Mouse (Mus musculus): ENCODE results near the gene Gm10644. TPM values are rescaled to one million over a fixed set of nuclear protein-coding genes. Genes with fewer than 3 reads are reported as not detected.

Gm10644 gene
- polyA plus RNA-seq, 1 experiment from 2014 or later, result 0.63 TPM

DNA sequence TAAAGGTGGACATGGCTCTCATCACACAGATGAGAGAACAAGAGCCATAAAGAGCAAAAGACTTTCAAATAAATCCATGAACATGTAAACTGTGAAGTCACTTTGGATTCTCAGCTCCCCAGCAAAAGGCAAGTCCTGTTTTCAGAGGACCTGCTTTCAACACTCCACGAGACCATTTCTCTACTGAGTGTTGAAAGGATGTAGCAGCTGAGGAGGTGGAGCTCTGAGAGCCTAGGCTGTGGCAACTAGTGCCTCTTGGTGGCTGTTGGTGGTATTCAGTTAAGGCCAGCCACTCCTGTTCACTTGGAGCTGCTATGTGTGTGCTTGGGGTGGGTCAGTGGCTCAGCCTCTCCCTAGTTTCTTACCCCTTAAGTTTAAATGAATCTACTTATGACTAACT lies 1.8 kb upstream of the Gm10644 start:
- Histone ChIP-seq H3K36me3 (no peaks in the 10 kb centered on the region), H3K27me3 (no peaks in the 10 kb centered on the region), H3K4me2 (peak overlapping the region; percentile 96), H3K9me3 (no peaks in the 10 kb centered on the region), H3K4me3 (peak overlapping the region; percentile 72; the same call in 1 of the 2 replicates), H3K9ac (peak overlapping the region; percentile 49; the same call in 1 of the 2 replicates), H3K27ac (no peak overlapping the region), H3K4me1 (peaks cover 17% of the 10 kb centered on the region)
- ATAC-seq (ENCODE audit: insufficient number of reproducible peaks, insufficient read depth, low FRiP score, low TSS enrichment, low read depth), result no peak
- 36% methylated on average over 1 of the region's 1 CpGs for WGBS

DNA sequence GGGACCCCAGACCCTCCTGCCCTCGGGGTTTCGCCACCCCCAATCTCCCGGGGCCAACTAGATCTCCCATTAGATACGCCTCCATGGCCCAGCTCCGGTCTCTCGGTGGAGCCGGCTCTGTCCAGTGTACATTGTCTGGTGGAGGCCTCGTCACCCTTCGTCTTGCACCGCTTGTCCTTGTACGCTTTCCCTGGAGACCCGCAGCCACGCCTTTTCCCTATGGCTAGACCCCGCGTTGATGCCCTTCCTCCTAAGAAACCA lies 883 bp upstream of the Gm10644 start:
- WGBS, result under 1% methylated on average over 15 of the region's 15 CpGs
- peak overlapping the region; percentile 72 for H3K4me3 ChIP-seq
- H3K4me1 ChIP-seq, result peaks cover 17% of the 10 kb centered on the region
- no peaks in the 10 kb centered on the region for H3K36me3 ChIP-seq
- peak overlapping the region; percentile 96 for H3K4me2 ChIP-seq
- H3K27ac ChIP-seq, result 0 out of 2 replicates have a peak overlapping the region, but pooled peaks have one; percentile 7
- H3K9ac ChIP-seq, result peak overlapping the region; percentile 73
- no peaks in the 10 kb centered on the region for H3K9me3 ChIP-seq
- no peak for ATAC-seq (ENCODE audit: insufficient number of reproducible peaks, insufficient read depth, low FRiP score, low TSS enrichment, low read depth)
- no peaks in the 10 kb centered on the region for H3K27me3 ChIP-seq

DNA sequence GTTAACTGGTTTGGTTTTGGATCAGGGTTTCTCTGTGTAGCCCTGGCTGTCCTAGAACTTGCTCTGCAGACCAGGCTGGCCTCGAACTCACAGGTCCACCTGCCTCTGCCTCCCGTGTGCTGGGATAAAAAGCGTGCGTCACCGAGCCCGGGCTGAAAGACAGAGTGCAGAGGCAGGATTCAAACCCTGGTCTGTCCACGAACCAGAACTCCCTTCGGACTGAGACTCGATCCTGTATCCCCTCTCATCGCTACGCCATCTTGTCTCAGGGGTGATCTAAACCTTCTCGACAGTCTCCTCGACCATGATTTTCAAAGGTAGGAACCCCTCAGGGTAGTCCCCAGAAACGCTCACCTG lies 278 bp downstream of the Gm10644 start:
- Histone ChIP-seq H3K4me1 (peaks cover 17% of the 10 kb centered on the region), H3K27ac (peak overlapping the region; percentile 48; the same call in 1 of the 2 replicates), H3K9me3 (no peaks in the 10 kb centered on the region), H3K4me2 (peak overlapping the region; percentile 96), H3K4me3 (peak overlapping the region; percentile 72), H3K27me3 (no peaks in the 10 kb centered on the region), H3K9ac (peak overlapping the region; percentile 65), H3K36me3 (no peaks in the 10 kb centered on the region)
- ATAC-seq (ENCODE audit: insufficient number of reproducible peaks, insufficient read depth, low FRiP score, low TSS enrichment, low read depth), result no peak
- 1% methylated on average over 14 of the region's 14 CpGs for WGBS

DNA sequence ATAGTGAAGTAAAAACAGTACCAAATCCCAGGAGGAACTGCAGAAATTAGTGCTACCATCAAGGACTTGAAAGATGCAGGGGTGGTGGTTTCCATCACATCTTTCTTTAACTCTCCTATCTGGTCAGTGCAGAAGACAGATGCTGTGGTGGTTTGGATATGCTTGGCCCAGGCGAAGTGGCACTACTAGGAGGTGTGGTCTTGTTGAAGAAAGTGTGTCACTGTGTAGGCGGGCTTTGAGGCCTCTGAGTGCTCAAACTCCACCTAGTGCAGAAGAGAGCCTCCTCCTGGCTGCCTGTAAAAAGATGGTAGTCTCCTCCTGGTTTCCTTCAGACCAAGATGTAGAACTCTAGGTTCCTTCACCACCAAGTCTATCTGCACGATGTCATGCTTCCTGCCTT lies 9.5 kb downstream of the Gm10644 start:
- no peak overlapping the region for H3K4me2 ChIP-seq
- no peaks in the 10 kb centered on the region for H3K9me3 ChIP-seq
- no peaks in the 10 kb centered on the region for H3K4me1 ChIP-seq
- no peak overlapping the region for H3K9ac ChIP-seq
- no peak overlapping the region for H3K27ac ChIP-seq
- H3K36me3 ChIP-seq, result no peaks in the 10 kb centered on the region
- WGBS, result 76% methylated on average over 3 of the region's 3 CpGs
- no peaks in the 10 kb centered on the region for H3K27me3 ChIP-seq
- ATAC-seq (ENCODE audit: insufficient number of reproducible peaks, insufficient read depth, low FRiP score, low TSS enrichment, low read depth), result no peak
- no peak overlapping the region for H3K4me3 ChIP-seq

DNA sequence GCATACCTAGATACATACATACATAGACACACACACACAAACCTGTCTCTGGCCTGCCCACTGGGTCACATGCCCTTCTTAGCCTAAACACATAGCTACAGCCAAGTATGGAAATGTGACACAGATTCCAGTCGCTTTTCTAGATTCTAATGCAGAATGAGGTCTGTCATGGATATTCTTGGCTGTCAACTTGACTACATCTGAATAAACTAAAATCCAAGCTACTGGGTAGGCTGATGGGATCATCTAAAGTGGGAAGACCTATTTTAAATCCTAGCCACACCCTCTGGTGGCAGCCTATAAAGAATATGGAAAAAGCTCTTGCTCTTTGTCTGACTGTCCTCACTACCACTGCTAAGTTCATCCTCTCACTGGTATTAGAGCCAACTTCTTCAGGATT lies 12.6 kb downstream of the Gm10644 start:
- H3K9ac ChIP-seq, result no peak overlapping the region
- no peak overlapping the region for H3K4me3 ChIP-seq
- peaks cover 30% of the 10 kb centered on the region for H3K36me3 ChIP-seq
- no peaks in the 10 kb centered on the region for H3K9me3 ChIP-seq
- no peak overlapping the region for H3K27ac ChIP-seq
- WGBS, result 90% methylated on average over 1 of the region's 1 CpGs
- no peak for ATAC-seq (ENCODE audit: insufficient number of reproducible peaks, insufficient read depth, low FRiP score, low TSS enrichment, low read depth)
- no peak overlapping the region for H3K4me2 ChIP-seq
- H3K4me1 ChIP-seq, result no peaks in the 10 kb centered on the region
- no peaks in the 10 kb centered on the region for H3K27me3 ChIP-seq

DNA sequence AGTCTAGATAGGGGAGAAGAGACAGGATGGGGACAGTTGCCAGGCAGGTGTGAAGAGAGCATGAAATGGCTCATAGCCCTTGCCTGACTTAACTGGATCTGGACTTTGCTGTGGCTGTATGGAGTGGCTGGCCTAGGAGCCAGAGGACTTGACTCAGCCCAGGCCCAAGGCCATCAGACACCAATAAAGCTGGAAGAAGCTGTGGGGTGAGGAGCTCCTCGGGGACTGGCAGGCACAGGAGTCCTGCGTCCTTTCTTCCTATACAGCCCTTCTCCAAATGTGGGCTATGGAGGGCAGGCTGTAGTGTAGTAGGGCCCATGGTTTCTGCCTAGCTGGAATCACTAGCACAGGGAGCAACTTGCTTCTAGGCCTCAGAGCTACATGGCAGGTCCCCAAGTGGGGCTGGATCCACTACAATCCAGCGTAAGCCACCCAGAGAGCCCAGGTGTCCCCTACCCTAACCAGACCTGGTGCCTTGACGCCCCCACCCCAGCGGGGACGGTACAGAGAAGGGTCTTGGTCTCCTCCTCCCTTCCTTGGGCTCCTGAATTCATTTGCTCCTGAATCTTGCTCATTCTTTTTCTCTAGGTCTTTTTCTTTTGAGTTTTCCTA lies 13.8 kb downstream of the Gm10644 start:
- no peaks in the 10 kb centered on the region for H3K27me3 ChIP-seq
- no peak overlapping the region for H3K4me2 ChIP-seq
- H3K4me3 ChIP-seq, result no peak overlapping the region
- H3K9ac ChIP-seq, result 0 out of 2 replicates have a peak overlapping the region, but pooled peaks have one; percentile 3
- no peaks in the 10 kb centered on the region for H3K4me1 ChIP-seq
- 85% methylated on average over 6 of the region's 6 CpGs for WGBS
- H3K9me3 ChIP-seq, result no peaks in the 10 kb centered on the region
- no peak overlapping the region for H3K27ac ChIP-seq
- ATAC-seq (ENCODE audit: insufficient number of reproducible peaks, insufficient read depth, low FRiP score, low TSS enrichment, low read depth), result no peak
- peaks cover 43% of the 10 kb centered on the region for H3K36me3 ChIP-seq

DNA sequence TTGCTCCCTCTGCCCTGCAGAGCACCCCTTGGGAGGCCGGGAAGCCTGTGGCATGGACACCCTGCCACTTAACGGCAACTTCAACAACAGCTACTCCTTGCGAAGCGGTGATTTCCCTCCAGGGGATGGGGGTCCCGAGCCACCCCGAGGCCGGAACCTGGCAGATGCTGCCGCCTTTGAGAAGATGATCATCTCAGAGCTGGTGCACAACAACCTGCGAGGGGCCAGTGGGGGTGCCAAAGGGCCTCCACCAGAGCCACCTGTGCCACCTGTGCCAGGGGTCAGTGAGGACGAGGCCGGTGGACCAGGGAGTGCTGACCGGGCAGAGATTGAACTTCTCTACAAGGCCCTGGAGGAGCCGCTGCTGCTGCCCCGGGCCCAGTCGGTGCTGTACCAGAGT lies 16.7 kb downstream of the Gm10644 start:
- Histone ChIP-seq H3K27me3 (no peaks in the 10 kb centered on the region), H3K9me3 (no peaks in the 10 kb centered on the region), H3K27ac (no peak overlapping the region), H3K4me3 (no peak overlapping the region), H3K9ac (no peak overlapping the region), H3K4me2 (no peak overlapping the region), H3K36me3 (peaks cover 71% of the 10 kb centered on the region), H3K4me1 (no peaks in the 10 kb centered on the region)
- 90% methylated on average over 15 of the region's 15 CpGs for WGBS
- no peak for ATAC-seq (ENCODE audit: insufficient number of reproducible peaks, insufficient read depth, low FRiP score, low TSS enrichment, low read depth)

DNA sequence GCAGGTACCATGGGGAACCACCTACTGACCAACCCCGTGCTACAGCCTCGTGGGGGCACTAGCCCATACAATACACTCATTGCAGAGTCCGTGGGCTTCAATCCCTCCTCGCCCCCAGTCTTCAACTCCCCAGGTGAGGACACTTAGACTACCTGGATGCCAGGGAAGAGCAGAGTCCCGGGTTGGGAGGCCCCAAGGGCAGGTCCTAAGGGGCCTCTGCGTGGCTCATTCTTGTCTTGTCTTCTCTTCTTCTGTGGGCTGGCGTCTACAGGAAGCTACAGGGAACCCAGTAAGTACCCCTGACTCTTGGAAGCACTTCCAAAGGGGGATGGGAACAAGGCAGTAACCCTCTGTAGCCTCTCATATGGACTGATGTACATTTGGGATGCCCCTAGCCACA lies 17.4 kb downstream of the Gm10644 start:
- Histone ChIP-seq H3K4me3 (no peak overlapping the region), H3K27ac (no peak overlapping the region), H3K9me3 (no peaks in the 10 kb centered on the region), H3K36me3 (peaks cover 78% of the 10 kb centered on the region), H3K4me1 (no peaks in the 10 kb centered on the region), H3K27me3 (no peaks in the 10 kb centered on the region), H3K9ac (no peak overlapping the region), H3K4me2 (no peak overlapping the region)
- 89% methylated on average over 7 of the region's 7 CpGs for WGBS
- no peak for ATAC-seq (ENCODE audit: insufficient number of reproducible peaks, insufficient read depth, low FRiP score, low TSS enrichment, low read depth)

DNA sequence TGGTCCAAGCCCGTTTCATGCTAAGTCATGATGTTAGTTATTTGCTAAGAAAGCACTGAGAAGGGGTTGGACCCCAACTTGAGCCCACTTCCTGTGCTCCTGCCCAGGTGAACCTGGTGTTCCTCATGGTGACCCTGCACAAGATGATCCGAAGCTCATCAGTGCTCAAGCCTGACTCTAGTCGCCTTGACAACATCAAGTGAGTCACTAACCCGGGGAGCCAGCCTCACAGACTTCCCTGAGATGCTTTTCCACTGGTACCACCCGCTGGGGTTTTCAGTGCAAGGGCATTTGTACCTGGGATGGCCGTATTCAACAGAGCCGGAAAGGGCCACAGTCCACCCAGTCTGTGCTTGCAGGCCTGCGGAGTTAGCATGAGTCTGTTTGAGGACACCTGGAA lies 19.6 kb downstream of the Gm10644 start:
- no peaks in the 10 kb centered on the region for H3K4me1 ChIP-seq
- no peak overlapping the region for H3K4me2 ChIP-seq
- ATAC-seq (ENCODE audit: insufficient number of reproducible peaks, insufficient read depth, low FRiP score, low TSS enrichment, low read depth), result no peak
- H3K36me3 ChIP-seq, result peaks cover 99% of the 10 kb centered on the region
- no peak overlapping the region for H3K9ac ChIP-seq
- no peaks in the 10 kb centered on the region for H3K9me3 ChIP-seq
- 94% methylated on average over 8 of the region's 8 CpGs for WGBS
- no peak overlapping the region for H3K27ac ChIP-seq
- no peaks in the 10 kb centered on the region for H3K27me3 ChIP-seq
- no peak overlapping the region for H3K4me3 ChIP-seq

DNA sequence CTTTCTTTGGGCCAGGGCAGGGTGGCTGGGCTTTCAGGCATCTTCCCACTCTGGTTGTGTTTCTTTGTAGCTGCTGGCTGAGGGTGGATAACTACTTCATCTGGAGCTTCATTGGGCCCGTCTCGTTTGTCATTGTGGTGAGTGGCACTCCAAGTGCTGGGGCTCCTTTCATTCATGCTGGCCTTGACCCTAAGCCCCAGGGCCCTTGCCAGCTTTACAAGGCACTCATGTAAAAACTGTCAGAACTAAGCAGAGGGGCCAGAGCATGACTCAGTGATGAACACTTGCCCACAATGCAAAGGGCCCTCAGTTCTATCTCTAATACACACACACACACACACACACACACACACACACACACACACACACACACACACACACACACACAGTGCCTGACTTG lies 20.0 kb downstream of the Gm10644 start:
- Histone ChIP-seq H3K4me3 (no peak overlapping the region), H3K4me1 (no peaks in the 10 kb centered on the region), H3K27me3 (no peaks in the 10 kb centered on the region), H3K36me3 (peaks cover 99% of the 10 kb centered on the region), H3K9me3 (no peaks in the 10 kb centered on the region), H3K9ac (no peak overlapping the region), H3K27ac (no peak overlapping the region), H3K4me2 (no peak overlapping the region)
- ATAC-seq (ENCODE audit: insufficient number of reproducible peaks, insufficient read depth, low FRiP score, low TSS enrichment, low read depth), result no peak
- WGBS, result 88% methylated on average over 2 of the region's 2 CpGs

DNA sequence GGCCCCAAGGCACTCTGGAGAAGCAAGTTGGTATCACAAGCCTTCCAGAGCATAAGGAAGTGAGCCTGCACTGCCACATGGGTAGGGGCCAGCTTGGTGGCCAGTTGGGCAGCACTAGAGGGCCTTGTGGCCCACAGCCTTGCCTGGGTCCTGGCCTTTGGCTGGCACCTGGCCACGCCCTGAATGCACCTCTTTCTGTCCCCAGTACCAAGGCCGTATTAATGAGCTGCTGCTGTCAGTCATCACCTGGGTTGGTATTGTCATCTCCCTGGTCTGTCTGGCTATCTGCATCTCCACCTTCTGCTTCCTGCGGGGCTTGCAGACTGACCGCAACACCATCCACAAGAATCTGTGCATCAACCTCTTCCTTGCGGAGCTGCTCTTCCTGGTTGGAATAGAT lies 20.8 kb downstream of the Gm10644 start:
- H3K27ac ChIP-seq, result no peak overlapping the region
- no peak overlapping the region for H3K9ac ChIP-seq
- no peak for ATAC-seq (ENCODE audit: insufficient number of reproducible peaks, insufficient read depth, low FRiP score, low TSS enrichment, low read depth)
- H3K27me3 ChIP-seq, result no peaks in the 10 kb centered on the region
- no peaks in the 10 kb centered on the region for H3K4me1 ChIP-seq
- no peak overlapping the region for H3K4me2 ChIP-seq
- WGBS, result 91% methylated on average over 5 of the region's 5 CpGs
- peaks cover 100% of the 10 kb centered on the region for H3K36me3 ChIP-seq
- H3K9me3 ChIP-seq, result no peaks in the 10 kb centered on the region
- H3K4me3 ChIP-seq, result no peak overlapping the region

DNA sequence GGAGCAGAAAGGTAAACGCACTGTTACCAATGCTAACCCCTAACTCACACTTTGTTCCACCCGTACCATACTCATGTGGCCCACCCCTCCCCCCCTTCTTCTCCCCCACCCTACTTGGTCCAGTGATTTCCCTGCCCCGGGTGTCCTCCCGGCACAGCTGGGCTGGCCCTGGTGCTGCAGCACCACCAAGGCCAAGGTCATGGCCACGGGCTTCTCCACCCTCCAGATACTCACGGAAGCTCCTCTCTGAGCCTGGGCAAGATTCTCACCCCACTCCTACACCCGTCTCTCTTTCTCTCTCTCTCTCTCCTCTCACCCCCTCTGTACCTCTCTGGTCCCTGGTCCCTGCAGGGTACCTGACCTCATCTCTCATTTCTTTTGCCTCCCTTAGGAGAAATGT lies 28.7 kb downstream of the Gm10644 start:
- H3K27me3 ChIP-seq, result no peaks in the 10 kb centered on the region
- H3K9me3 ChIP-seq, result no peaks in the 10 kb centered on the region
- ATAC-seq (ENCODE audit: insufficient number of reproducible peaks, insufficient read depth, low FRiP score, low TSS enrichment, low read depth), result no peak
- no peak overlapping the region for H3K4me2 ChIP-seq
- H3K27ac ChIP-seq, result no peak overlapping the region
- H3K4me1 ChIP-seq, result no peaks in the 10 kb centered on the region
- peaks cover 96% of the 10 kb centered on the region for H3K36me3 ChIP-seq
- no peak overlapping the region for H3K9ac ChIP-seq
- H3K4me3 ChIP-seq, result no peak overlapping the region
- 74% methylated on average over 7 of the region's 7 CpGs for WGBS

DNA sequence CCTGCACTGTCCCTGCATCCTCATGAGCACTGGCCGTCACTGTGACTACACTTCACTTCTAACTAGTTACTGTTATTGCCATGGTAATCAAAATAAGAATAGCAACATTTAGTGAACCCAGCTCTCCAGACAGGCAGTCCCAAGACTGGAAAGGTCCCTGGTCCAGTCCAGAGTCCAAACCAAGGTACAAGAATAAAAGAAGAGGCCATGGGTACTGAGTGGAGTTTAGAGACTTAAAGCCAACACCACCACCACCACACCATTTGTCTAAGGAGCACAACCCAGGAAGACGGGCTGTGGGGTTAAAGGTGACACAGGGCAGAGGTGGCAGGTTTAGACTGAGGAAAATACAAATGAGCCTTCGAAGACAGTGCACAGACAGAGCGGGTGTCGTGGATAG lies 30.4 kb downstream of the Gm10644 start:
- 87% methylated on average over 5 of the region's 5 CpGs for whole genome bisulfite sequencing
- no peak overlapping the region for H3K4me3 ChIP-seq
- H3K27me3 ChIP-seq, result no peaks in the 10 kb centered on the region
- H3K9me3 ChIP-seq, result no peaks in the 10 kb centered on the region
- no peak overlapping the region for H3K9ac ChIP-seq
- no peak for ATAC-seq (ENCODE audit: insufficient number of reproducible peaks, insufficient read depth, low FRiP score, low TSS enrichment, low read depth)
- H3K36me3 ChIP-seq, result peaks cover 95% of the 10 kb centered on the region
- no peaks in the 10 kb centered on the region for H3K4me1 ChIP-seq
- H3K4me2 ChIP-seq, result no peak overlapping the region
- H3K27ac ChIP-seq, result no peak overlapping the region
